Mouse (Mus musculus) forebrain, embryonic 14.5 days (tissue): ENCODE measurements around the gene Megf6. TPM values are rescaled to one million over a fixed set of nuclear protein-coding genes. Genes with fewer than 3 reads are reported as not detected.

Source experiments
- ATAC-seq: fragments of 200-750 bp; cut with Nextera tagmentation; 2 replicates; pipeline ENCODE4 v1.8.0; 2017; ENCODE audit warnings: mild to moderate bottlenecking, moderate library complexity
- DNase-seq: peaks from one replicate; pipeline ENCODE4 v3.0.0-alpha.2; 2015; ENCODE audit warnings: low spot score
- H3K27ac ChIP-seq: fragments of 300-500 bp; sonication (generic); 2 replicates; pipeline ENCODE4 v1.5.1; 2014; ENCODE audit warnings: low read depth, mild to moderate bottlenecking, control low read depth, low read length, moderate library complexity
- H3K27me3 ChIP-seq: fragments of 300-500 bp; sonication (generic); replicated peaks from 2 replicates; pipeline ENCODE4 v1.6.1; 2014; ENCODE audit warnings: low read length, control low read depth, mixed read lengths; ENCODE audit not compliant: control insufficient read depth, insufficient read depth
- H3K36me3 ChIP-seq: fragments of 300-500 bp; sonication (generic); 2 replicates; pipeline ENCODE4 v1.6.1; 2014; ENCODE audit warnings: low read length, control low read depth; ENCODE audit not compliant: control insufficient read depth, insufficient read depth
- H3K4me1 ChIP-seq: fragments of 300-500 bp; sonication (generic); 2 replicates; pipeline ENCODE4 v1.6.1; 2014; ENCODE audit warnings: antibody characterized with exemption, low read length, control low read depth; ENCODE audit not compliant: control insufficient read depth, insufficient read depth
- H3K4me2 ChIP-seq: fragments of 300-500 bp; sonication (generic); 2 replicates; pipeline ENCODE4 v1.6.1; 2014; ENCODE audit warnings: mild to moderate bottlenecking, control low read depth, low read length
- H3K4me3 ChIP-seq: fragments of 300-500 bp; sonication (generic); 2 replicates; pipeline ENCODE4 v1.5.1; 2014; ENCODE audit warnings: low read depth, low read length, control low read depth
- H3K9ac ChIP-seq: fragments of 300-500 bp; sonication (generic); 2 replicates; pipeline ENCODE4 v1.6.1; 2014; ENCODE audit warnings: mild to moderate bottlenecking, low read length, control low read depth, moderate library complexity
- H3K9me3 ChIP-seq: fragments of 300-500 bp; sonication (generic); replicated peaks from 2 replicates; pipeline ENCODE4 v1.6.1; 2016; ENCODE audit warnings: low read length, control low read depth, mixed read lengths; ENCODE audit not compliant: control insufficient read depth
- WGBS: fragments of 180-500 bp; shearing (Covaris S2); extraction: QIAGEN DNeasy Blood & Tissue Kit; methylation state at CpG from one replicate; pipeline ENCODE4 v1.1.7; 2014; 5-methylcytosine and 5-hydroxymethylcytosine counted together
- polyA plus RNA-seq: library from polyadenylated mRNA; unstranded; fragments of >200 nt; fragmentation: Nextera tagmentation; extraction: Ambion mirVana; gene quantifications from 2 replicates; pipeline ENCODE4 v1.2.1, GENCODE M21; 2014

Gene Megf6
- polyA plus RNA-seq, 1 experiment from 2014 or later, result 4.6 TPM

GRCm38 (mm10) chr4:154170021-154170420, 509 bp upstream of the Megf6 start:
- Histone ChIP-seq H3K4me3 (peak overlapping the region; percentile 50), H3K27me3 (peaks cover 22% of the 10 kb centered on the region), H3K9me3 (no peaks in the 10 kb centered on the region), H3K4me2 (peak overlapping the region; percentile 96), H3K9ac (no peak overlapping the region), H3K36me3 (no peaks in the 10 kb centered on the region), H3K27ac (no peak overlapping the region), H3K4me1 (peaks cover 9% of the 10 kb centered on the region)
- 1% methylated on average over 15 of the region's 15 CpGs for WGBS
- DNase-seq (no peak), ATAC-seq (peak; percentile 46)

- H3K36me3 ChIP-seq, result no peaks in the 10 kb centered on the region
- H3K27ac ChIP-seq, result no peak overlapping the region
- H3K9me3 ChIP-seq, result no peaks in the 10 kb centered on the region
- peak overlapping the region; percentile 50 for H3K4me3 ChIP-seq
- DNase-seq (peak; percentile 34), ATAC-seq (peak; percentile 40)
- H3K4me2 ChIP-seq, result peak overlapping the region; percentile 96
- WGBS, result under 1% methylated on average over 35 of the region's 37 CpGs
- peak overlapping the region; percentile 62 for H3K9ac ChIP-seq
- peaks cover 22% of the 10 kb centered on the region for H3K27me3 ChIP-seq
- H3K4me1 ChIP-seq, result peaks cover 9% of the 10 kb centered on the region
Measured at GRCm38 (mm10) chr4:154171151-154171930, 811 bp downstream of the Megf6 start.

GRCm38 (mm10) chr4:154171931-154172604, 1.5 kb downstream of the Megf6 start:
- no peaks in the 10 kb centered on the region for H3K9me3 ChIP-seq
- H3K27ac ChIP-seq, result no peak overlapping the region
- peaks cover 9% of the 10 kb centered on the region for H3K4me1 ChIP-seq
- H3K4me2 ChIP-seq, result peak overlapping the region; percentile 96
- DNase-seq (no peak), ATAC-seq (no peak)
- peak overlapping the region; percentile 50 for H3K4me3 ChIP-seq
- H3K27me3 ChIP-seq, result peaks cover 22% of the 10 kb centered on the region
- no peak overlapping the region for H3K9ac ChIP-seq
- 36% methylated on average over 13 of the region's 13 CpGs for WGBS
- H3K36me3 ChIP-seq, result no peaks in the 10 kb centered on the region

GRCm38 (mm10) chr4:154177257-154177656, 6.7 kb downstream of the Megf6 start:
- Histone ChIP-seq H3K9ac (no peak overlapping the region), H3K9me3 (no peaks in the 10 kb centered on the region), H3K27me3 (no peaks in the 10 kb centered on the region; the same call in 1 of the 2 replicates), H3K4me2 (no peak overlapping the region), H3K4me1 (no peaks in the 10 kb centered on the region), H3K27ac (no peak overlapping the region), H3K36me3 (no peaks in the 10 kb centered on the region), H3K4me3 (no peak overlapping the region)
- DNase-seq (no peak), ATAC-seq (no peak)
- 82% methylated on average over 8 of the region's 8 CpGs for WGBS

- Histone ChIP-seq H3K9ac (no peak overlapping the region), H3K9me3 (no peaks in the 10 kb centered on the region), H3K27ac (no peak overlapping the region), H3K36me3 (no peaks in the 10 kb centered on the region), H3K4me3 (no peak overlapping the region), H3K27me3 (no peaks in the 10 kb centered on the region), H3K4me2 (no peak overlapping the region), H3K4me1 (no peaks in the 10 kb centered on the region)
- DNase-seq (no peak), ATAC-seq (no peak)
- WGBS, result 93% methylated on average over 7 of the region's 7 CpGs
Measured at GRCm38 (mm10) chr4:154181001-154181400, 10.5 kb downstream of the Megf6 start.

- ATAC-seq, result no peak
- WGBS, result 76% methylated on average over 5 of the region's 5 CpGs
- no peak overlapping the region for H3K4me2 ChIP-seq
Measured at GRCm38 (mm10) chr4:154183566-154183965, 13.0 kb downstream of the Megf6 start.

GRCm38 (mm10) chr4:154185001-154185400, 14.5 kb downstream of the Megf6 start:
- no peak for DNase-seq
- H3K27me3 ChIP-seq, result no peaks in the 10 kb centered on the region
- no peaks in the 10 kb centered on the region for H3K36me3 ChIP-seq
- 82% methylated on average over 5 of the region's 5 CpGs for WGBS
- no peaks in the 10 kb centered on the region for H3K4me1 ChIP-seq
- H3K9me3 ChIP-seq, result no peaks in the 10 kb centered on the region
- ATAC-seq, result no peak
- no peak overlapping the region for H3K9ac ChIP-seq
- H3K27ac ChIP-seq, result no peak overlapping the region
- no peak overlapping the region for H3K4me2 ChIP-seq
- no peak overlapping the region for H3K4me3 ChIP-seq

More at GRCm38 (mm10) chr4:154183566-154183965, 13.0 kb downstream of the Megf6 start:
- Histone ChIP-seq H3K4me3 (no peak overlapping the region), H3K4me1 (no peaks in the 10 kb centered on the region), H3K27ac (no peak overlapping the region), H3K36me3 (no peaks in the 10 kb centered on the region), H3K9me3 (no peaks in the 10 kb centered on the region), H3K27me3 (no peaks in the 10 kb centered on the region), H3K9ac (no peak overlapping the region)
- no peak for DNase-seq

- Histone ChIP-seq H3K4me1 (no peaks in the 10 kb centered on the region), H3K36me3 (no peaks in the 10 kb centered on the region), H3K27me3 (no peaks in the 10 kb centered on the region), H3K9ac (no peak overlapping the region), H3K27ac (no peak overlapping the region), H3K4me2 (no peak overlapping the region), H3K9me3 (no peaks in the 10 kb centered on the region), H3K4me3 (no peak overlapping the region)
- ATAC-seq, result no peak
- 80% methylated on average over 11 of the region's 11 CpGs for WGBS
- DNase-seq, result no peak
Measured at GRCm38 (mm10) chr4:154186002-154186537, 15.5 kb downstream of the Megf6 start.

GRCm38 (mm10) chr4:154188948-154189347, 18.4 kb downstream of the Megf6 start:
- Histone ChIP-seq H3K4me1 (no peaks in the 10 kb centered on the region), H3K9me3 (no peaks in the 10 kb centered on the region), H3K4me2 (no peak overlapping the region), H3K36me3 (no peaks in the 10 kb centered on the region), H3K27ac (no peak overlapping the region), H3K4me3 (no peak overlapping the region), H3K9ac (no peak overlapping the region), H3K27me3 (no peaks in the 10 kb centered on the region)
- no peak for ATAC-seq
- no peak for DNase-seq
- WGBS, result 80% methylated on average over 8 of the region's 8 CpGs
